Mouse (Mus musculus): ENCODE results near the gene Scarf2.

GRCm38 (mm10) chr16:17816528-17816927 lies 19.4 kb downstream of the Scarf2 start:
- TF ChIP-seq CTCF (IDR thresholded peaks at IDR 0.05; ENCODE audit: borderline replicate concordance, extremely low read depth, insufficient read depth, insufficient read length) (no peak), POLR2A (IDR thresholded peaks at IDR 0.05; ENCODE audit: borderline replicate concordance, extremely low read depth, insufficient read depth, insufficient read length, poor library complexity, severe bottlenecking) (no peak)
